Comparison of ENCODE assay signal across 19 mouse cellular contexts in the genomic region with DNA sequence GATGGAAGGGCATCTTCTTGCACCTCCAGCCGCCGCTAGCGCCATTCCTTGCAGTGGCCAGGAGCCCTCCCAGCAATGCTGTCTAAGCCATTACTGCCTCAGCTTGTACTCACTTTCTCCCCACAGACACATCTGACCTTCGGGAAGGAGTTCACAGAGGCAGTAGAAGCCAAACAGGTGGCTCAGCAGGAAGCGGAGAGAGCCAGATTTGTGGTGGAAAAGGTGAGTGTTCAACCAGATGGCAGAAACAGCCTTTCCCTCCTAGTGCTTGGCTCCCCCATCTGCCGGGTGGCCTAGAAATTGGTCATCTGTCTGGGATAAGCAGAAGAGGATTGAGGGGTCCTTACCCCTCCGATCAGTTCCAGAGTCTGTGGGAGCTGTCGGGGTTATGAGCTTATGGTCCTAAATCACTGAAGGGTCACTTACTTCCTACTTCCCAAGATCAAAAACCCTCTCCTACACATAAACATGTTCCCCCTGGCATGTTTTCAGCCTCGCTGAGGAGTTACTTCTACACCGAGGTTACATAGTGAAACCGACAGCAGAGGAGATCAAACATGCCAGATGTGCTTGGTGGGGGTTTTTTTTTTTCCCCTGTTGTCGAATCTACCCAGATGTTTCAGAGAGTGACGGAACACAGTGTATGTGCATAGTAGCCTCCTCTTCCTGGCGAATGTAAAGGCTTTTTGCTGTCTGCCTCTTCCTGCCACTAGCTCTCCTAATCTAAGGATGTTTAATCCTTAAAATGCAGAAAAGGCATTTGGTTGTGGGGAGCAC. TPM values are rescaled to one million over a fixed set of nuclear protein-coding genes. Genes with fewer than 3 reads are reported as not detected.
DNase-seq lines count a peak whose midpoint lies in the region; ATAC-seq and TF ChIP-seq lines count a peak whose summit lies in the region.
"Had no signal": no experiment of that assay in that cellular context is flagged by ENCODE, and none has a peak within 500 bp of the region (broad histone marks: within the 10 kb centered on the region; RNA-seq: fewer than 3 reads in every experiment).

No protein-coding gene starts in this region.

- H3K4me2 ChIP-seq in limb, embryonic 13.5 days (replicated peaks), result no peak overlapping the region
- no peak overlapping the region for H3K4me2 ChIP-seq in liver, postnatal 0 days (ENCODE audit: low read depth, low read length)
- no peak overlapping the region for H3K4me2 ChIP-seq in intestine, embryonic 15.5 days (replicated peaks)
- H3K4me2 ChIP-seq: forebrain, embryonic 12.5 days; hindbrain, embryonic 12.5 days had no signal

- 46% methylated on average over 14 of the region's 14 CpGs for WGBS in limb, embryonic 13.5 days
- WGBS in liver, postnatal 0 days (ENCODE audit: insufficient replicate concordance), result 91% methylated on average over 14 of the region's 14 CpGs
- WGBS in intestine, embryonic 15.5 days, result 76% methylated on average over 14 of the region's 14 CpGs

- TF ChIP-seq EP300 in liver, postnatal 0 days (IDR thresholded peaks at IDR 0.05; ENCODE audit: low read depth), result no peak

- no peak overlapping the region for H3K4me3 ChIP-seq in limb, embryonic 13.5 days
- H3K4me3 ChIP-seq in liver, postnatal 0 days (ENCODE audit: low read depth, low read length), result no peak overlapping the region
- H3K4me3 ChIP-seq in intestine, embryonic 15.5 days (replicated peaks), result no peak overlapping the region
- H3K4me3 ChIP-seq: forebrain, embryonic 12.5 days; hindbrain, embryonic 12.5 days had no signal

- H3K4me1 ChIP-seq in limb, embryonic 13.5 days, result peaks cover 64% of the 10 kb centered on the region
- no peaks in the 10 kb centered on the region for H3K4me1 ChIP-seq in liver, postnatal 0 days (ENCODE audit: insufficient read depth)
- H3K4me1 ChIP-seq in intestine, embryonic 15.5 days (replicated peaks), result peaks cover 14% of the 10 kb centered on the region

- H3K36me3 ChIP-seq in limb, embryonic 13.5 days, result peaks cover 70% of the 10 kb centered on the region
- H3K36me3 ChIP-seq in liver, postnatal 0 days (replicated peaks; ENCODE audit: insufficient read depth, low read length), result peaks cover 53% of the 10 kb centered on the region
- peaks cover 44% of the 10 kb centered on the region for H3K36me3 ChIP-seq in intestine, embryonic 15.5 days

- no peaks in the 10 kb centered on the region for H3K27me3 ChIP-seq in limb, embryonic 13.5 days
- no peaks in the 10 kb centered on the region for H3K27me3 ChIP-seq in liver, postnatal 0 days (ENCODE audit: insufficient read depth, low read length)
- no peaks in the 10 kb centered on the region for H3K27me3 ChIP-seq in intestine, embryonic 15.5 days (replicated peaks)
- H3K27me3 ChIP-seq: forebrain, embryonic 12.5 days; hindbrain, embryonic 12.5 days had no signal

- ATAC-seq in limb, embryonic 13.5 days (ENCODE audit: low FRiP score, low read depth), result 0 out of 2 replicates have a peak, but pooled peaks have one; percentile 20
- no peak for ATAC-seq in liver, postnatal 0 days
- ATAC-seq in intestine, embryonic 15.5 days, result no peak
- ATAC-seq: forebrain, embryonic 16.5 days; hindbrain, embryonic 16.5 days; inflammation-experienced regulatory T-cells, adult 6 months had no signal

- no peak overlapping the region for H3K9ac ChIP-seq in limb, embryonic 13.5 days
- H3K9ac ChIP-seq in liver, postnatal 0 days (replicated peaks), result no peak overlapping the region
- H3K9ac ChIP-seq in intestine, embryonic 15.5 days, result no peak overlapping the region
- H3K9ac ChIP-seq: forebrain, embryonic 12.5 days; hindbrain, embryonic 12.5 days had no signal

- peak; percentile 28 for DNase-seq in thymus, postnatal 0 days (ENCODE audit: low spot score)
- DNase-seq in thymus, adult 18-20 months, result no peak
- DNase-seq in forelimb bud, embryonic 11.5 days (ENCODE audit: low read depth, low spot score), result peak; percentile 28
- no peak for DNase-seq in liver, postnatal 0 days
- DNase-seq in gastrocnemius, adult 18-20 months (ENCODE audit: low spot score), result no peak
- DNase-seq: adrenal gland, adult 8-10 months; adrenal gland, postnatal 36 days; cerebellum, postnatal 14 days; gastrocnemius, postnatal 36 days; heart, adult 11 months; heart, postnatal 10 days; heart, postnatal 4 days had no signal

- no peaks in the 10 kb centered on the region for H3K9me3 ChIP-seq in limb, embryonic 13.5 days
- H3K9me3 ChIP-seq in liver, postnatal 0 days (ENCODE audit: low read length), result no peaks in the 10 kb centered on the region
- H3K9me3 ChIP-seq in intestine, embryonic 15.5 days, result no peaks in the 10 kb centered on the region
- H3K9me3 ChIP-seq: forebrain, embryonic 12.5 days; hindbrain, embryonic 12.5 days had no signal

- no peak overlapping the region for H3K27ac ChIP-seq in limb, embryonic 13.5 days
- no peak overlapping the region for H3K27ac ChIP-seq in liver, postnatal 0 days (ENCODE audit: low read depth)
- no peak overlapping the region for H3K27ac ChIP-seq in intestine, embryonic 15.5 days
- H3K27ac ChIP-seq: forebrain, embryonic 12.5 days; hindbrain, embryonic 12.5 days had no signal

- TF ChIP-seq CTCF in liver, postnatal 0 days (IDR thresholded peaks at IDR 0.05; ENCODE audit: low read depth), result no peak

RNA-seq across cellular contexts. Expression of a gene that starts 11.4 kb away (rescaled TPM):
- 175 and 194 TPM in 2 replicates for polyA plus RNA-seq in thymus, postnatal 0 days (2015; fragmentation: Nextera tagmentation; extraction: Ambion mirVana)
- 217 and 221 TPM in 2 replicates for polyA plus RNA-seq in limb, embryonic 13.5 days (2015; fragmentation: Nextera tagmentation; extraction: Ambion mirVana)
- 236 and 246 TPM in 2 replicates for polyA plus RNA-seq in liver, postnatal 0 days (2015; fragmentation: Nextera tagmentation; extraction: Ambion mirVana)
- 305 and 328 TPM in 2 replicates for polyA plus RNA-seq in intestine, embryonic 15.5 days (2015; fragmentation: Nextera tagmentation; extraction: Ambion mirVana)
- 100 to 1,000 TPM; 151 to 168 TPM for total RNA-seq in gastrocnemius, adult 18-20 months (2021)

RNA-seq across cellular contexts. Expression of a gene that starts 34.4 kb away (rescaled TPM):
- 11.9 and 14.9 TPM in 2 replicates for polyA plus RNA-seq in thymus, postnatal 0 days (2015; fragmentation: Nextera tagmentation; extraction: Ambion mirVana)
- 26.8 and 26.9 TPM in 2 replicates for polyA plus RNA-seq in limb, embryonic 13.5 days (2015; fragmentation: Nextera tagmentation; extraction: Ambion mirVana)
- polyA plus RNA-seq in liver, postnatal 0 days (2015; fragmentation: Nextera tagmentation; extraction: Ambion mirVana), result 5.0 and 5.6 TPM in 2 replicates
- 18.0 and 18.4 TPM in 2 replicates for polyA plus RNA-seq in intestine, embryonic 15.5 days (2015; fragmentation: Nextera tagmentation; extraction: Ambion mirVana)
- total RNA-seq in gastrocnemius, adult 18-20 months (2021), result 100 to 1,000 TPM; 105 to 128 TPM

RNA-seq across cellular contexts. Expression of a gene that starts 45.3 kb away (rescaled TPM):
- polyA plus RNA-seq in thymus, postnatal 0 days (2015; fragmentation: Nextera tagmentation; extraction: Ambion mirVana), result 0.36 and 1.0 TPM in 2 replicates
- 2.0 TPM in 2 replicates for polyA plus RNA-seq in limb, embryonic 13.5 days (2015; fragmentation: Nextera tagmentation; extraction: Ambion mirVana)
- polyA plus RNA-seq in liver, postnatal 0 days (2015; fragmentation: Nextera tagmentation; extraction: Ambion mirVana), result 0.18 and 0.31 TPM in 2 replicates
- polyA plus RNA-seq in intestine, embryonic 15.5 days (2015; fragmentation: Nextera tagmentation; extraction: Ambion mirVana), result 0.77 and 0.96 TPM in 2 replicates
- total RNA-seq in gastrocnemius, adult 18-20 months (2021), result under 1 TPM; 0.09 to 0.27 TPM

Comparison
In these comparisons a context has a peak if more than half of its experiments do, and no peak if none do; other contexts are left out.
1. DNase-seq: peak in thymus, postnatal 0 days (single experiment) and forelimb bud, embryonic 11.5 days (single experiment); none in thymus, adult 18-20 months (0 of 2), liver, postnatal 0 days (single experiment) and gastrocnemius, adult 18-20 months (single experiment).